Mouse (Mus musculus) kidney, adult 11 months (tissue): ENCODE data around the gene Alpk1.

Experiments
- DNase-seq: peaks from one replicate; pipeline ENCODE4 v3.0.0; 2022

Alpk1 gene

GRCm38 (mm10) chr3:127737876-127738275 is 42.5 kb downstream of the Alpk1 start:
- DNase-seq = no peak

- no peak for DNase-seq
Measured at GRCm38 (mm10) chr3:127735395-127735794, 44.9 kb downstream of the Alpk1 start.

- DNase-seq = no peak
Measured at GRCm38 (mm10) chr3:127729513-127730137, 50.7 kb downstream of the Alpk1 start.

- no peak for DNase-seq
Measured at GRCm38 (mm10) chr3:127728851-127729512, 51.3 kb downstream of the Alpk1 start.

GRCm38 (mm10) chr3:127728046-127728445 is 52.3 kb downstream of the Alpk1 start:
- DNase-seq = no peak

- peak; percentile 30 for DNase-seq
Measured at GRCm38 (mm10) chr3:127720948-127721347, 59.4 kb downstream of the Alpk1 start.

GRCm38 (mm10) chr3:127720050-127720449 is 60.3 kb downstream of the Alpk1 start:
- DNase-seq = no peak

- no peak for DNase-seq
Measured at GRCm38 (mm10) chr3:127719601-127720000, 60.7 kb downstream of the Alpk1 start.

- no peak for DNase-seq
Measured at GRCm38 (mm10) chr3:127716759-127717158, 63.6 kb downstream of the Alpk1 start.

- DNase-seq = no peak
Measured at GRCm38 (mm10) chr3:127713112-127713511, 67.2 kb downstream of the Alpk1 start.

GRCm38 (mm10) chr3:127711536-127711935 is 68.8 kb downstream of the Alpk1 start:
- DNase-seq = peak; percentile 39

- no peak for DNase-seq
Measured at GRCm38 (mm10) chr3:127707089-127707485, 73.2 kb downstream of the Alpk1 start.

GRCm38 (mm10) chr3:127706445-127707088 is 73.8 kb downstream of the Alpk1 start:
- DNase-seq = no peak

GRCm38 (mm10) chr3:127705515-127706444 is 74.5 kb downstream of the Alpk1 start:
- no peak for DNase-seq

- no peak for DNase-seq
Measured at GRCm38 (mm10) chr3:127705139-127705514, 75.2 kb downstream of the Alpk1 start.

GRCm38 (mm10) chr3:127701196-127701825 is 79.0 kb downstream of the Alpk1 start:
- DNase-seq = no peak

GRCm38 (mm10) chr3:127698636-127699035 is 81.7 kb downstream of the Alpk1 start:
- no peak for DNase-seq

GRCm38 (mm10) chr3:127696541-127696940 is 83.8 kb downstream of the Alpk1 start:
- no peak for DNase-seq

- no peak for DNase-seq
Measured at GRCm38 (mm10) chr3:127694802-127695771, 85.2 kb downstream of the Alpk1 start.

- DNase-seq = no peak
Measured at GRCm38 (mm10) chr3:127691230-127691629, 89.1 kb downstream of the Alpk1 start.

GRCm38 (mm10) chr3:127679703-127680102 is 100.6 kb downstream of the Alpk1 start:
- DNase-seq = peak; percentile 27
